Mouse (Mus musculus): ENCODE data around the gene Auts2. TPM values are rescaled to one million over a fixed set of nuclear protein-coding genes. Genes with fewer than 3 reads are reported as not detected.

Auts2 gene
- total RNA-seq, 2 experiments from 2014 or later = 23.5 to 29.5 TPM

DNA sequence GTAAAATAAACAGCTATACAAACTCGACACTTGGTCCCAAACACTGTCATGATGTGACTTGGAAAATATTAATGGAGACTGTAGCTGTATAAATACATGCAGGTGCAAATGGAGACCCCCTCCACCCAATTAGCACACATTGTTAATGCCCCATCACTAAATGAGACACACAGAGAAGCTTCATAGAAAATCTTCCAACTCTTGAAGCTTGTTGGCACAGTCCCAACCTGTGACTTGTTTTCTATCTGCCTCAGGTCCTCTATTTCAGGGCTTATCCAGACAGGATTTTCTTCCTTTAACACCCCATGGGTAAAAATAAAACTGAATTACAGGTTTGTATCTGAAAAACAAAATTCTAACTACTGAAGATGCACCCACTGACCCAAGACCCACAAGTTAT lies 272.2 kb downstream of the Auts2 start:
- no peak for DNase-seq (ENCODE audit: low spot score in 2 of 2)

DNA sequence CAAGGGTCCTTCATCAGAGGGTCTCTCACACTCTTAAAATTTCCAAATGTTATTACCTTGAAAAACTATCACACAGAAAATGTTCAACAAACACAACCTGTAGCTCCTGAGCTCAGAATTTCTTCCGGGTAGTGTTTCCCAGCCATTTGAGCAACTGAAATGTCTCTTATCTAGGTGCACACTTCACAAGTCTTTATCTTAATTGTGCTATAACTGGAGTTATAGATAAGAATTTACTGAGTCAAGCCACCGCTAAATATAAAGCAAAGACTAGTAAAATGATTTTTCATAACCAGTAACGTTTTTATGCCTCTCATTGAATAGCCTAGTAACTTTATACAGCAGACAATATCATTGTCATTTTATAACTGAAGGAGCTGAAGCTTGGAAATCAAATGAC lies 273.1 kb downstream of the Auts2 start:
- DNase-seq (ENCODE audit: low spot score in 2 of 2) = no peak

- no peak for DNase-seq (ENCODE audit: low spot score in 2 of 2)
Measured at GRCm38 (mm10) chr5:132268351-132268967, 274.7 kb downstream of the Auts2 start.

- DNase-seq (ENCODE audit: low spot score in 2 of 2) = no peak
Measured at GRCm38 (mm10) chr5:132265015-132265414, 278.1 kb downstream of the Auts2 start.

DNA sequence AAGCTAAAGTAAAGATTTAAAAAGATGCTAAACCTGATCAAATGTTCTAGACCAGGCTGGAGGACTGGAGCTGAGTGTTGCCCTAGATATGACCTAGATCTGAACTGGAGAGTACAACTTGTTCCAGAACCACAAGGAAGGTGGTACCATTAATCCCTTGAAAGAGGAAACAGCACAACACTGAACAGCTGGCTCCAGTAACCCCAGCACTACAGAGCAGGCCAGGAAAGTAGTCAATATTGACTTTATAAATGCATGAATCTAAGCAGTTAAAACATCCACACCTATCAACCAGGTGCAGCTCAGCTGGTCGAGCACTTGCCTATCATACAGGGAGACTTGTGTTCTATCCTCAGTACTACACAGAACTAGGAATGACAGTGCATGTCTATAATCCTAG lies 281.4 kb downstream of the Auts2 start:
- no peak for DNase-seq (ENCODE audit: low spot score in 2 of 2)

DNA sequence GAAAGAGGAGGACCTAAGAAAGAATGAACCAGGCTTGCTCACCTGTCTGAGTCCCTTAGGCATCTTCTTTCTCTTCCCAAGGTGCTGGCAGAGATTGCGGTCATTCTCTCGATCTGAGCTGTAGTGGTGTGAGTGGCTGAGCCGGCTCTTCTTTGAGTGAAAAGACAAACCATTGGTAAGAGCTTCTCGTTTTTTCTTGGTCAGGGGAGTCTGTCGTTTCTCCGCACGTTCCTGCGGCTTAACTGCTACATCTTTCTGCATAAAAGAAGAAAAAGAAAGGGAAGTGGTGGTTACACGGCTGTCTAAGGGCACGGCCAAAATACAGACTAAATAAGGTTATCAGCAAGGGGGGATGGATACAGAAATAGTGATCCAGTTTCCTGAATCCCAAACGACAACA lies 284.3 kb downstream of the Auts2 start:
- DNase-seq (ENCODE audit: low spot score in 2 of 2) = no peak

- no peak for DNase-seq (ENCODE audit: low spot score in 2 of 2)
Measured at GRCm38 (mm10) chr5:132255579-132255978, 287.6 kb downstream of the Auts2 start.

DNA sequence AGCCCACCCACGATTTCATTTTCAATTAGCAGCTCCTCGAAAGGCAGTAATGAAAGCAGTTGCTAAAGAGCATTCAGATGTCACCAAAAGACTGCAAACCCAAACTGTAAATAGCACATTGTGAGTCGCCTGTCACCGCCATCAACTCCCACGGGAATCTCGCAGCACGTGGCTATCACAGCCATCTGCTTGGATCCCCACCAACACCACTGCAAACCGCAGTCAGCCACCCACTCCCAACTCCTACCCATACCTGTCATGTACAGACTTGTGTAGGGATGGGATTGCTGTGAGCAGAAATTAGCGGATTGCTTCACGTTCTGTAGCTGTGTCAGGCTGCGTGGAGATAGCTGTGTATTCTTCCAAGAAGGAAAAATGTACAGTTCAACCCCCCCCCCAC lies 293.6 kb downstream of the Auts2 start:
- no peak for DNase-seq (ENCODE audit: low spot score in 2 of 2)

DNA sequence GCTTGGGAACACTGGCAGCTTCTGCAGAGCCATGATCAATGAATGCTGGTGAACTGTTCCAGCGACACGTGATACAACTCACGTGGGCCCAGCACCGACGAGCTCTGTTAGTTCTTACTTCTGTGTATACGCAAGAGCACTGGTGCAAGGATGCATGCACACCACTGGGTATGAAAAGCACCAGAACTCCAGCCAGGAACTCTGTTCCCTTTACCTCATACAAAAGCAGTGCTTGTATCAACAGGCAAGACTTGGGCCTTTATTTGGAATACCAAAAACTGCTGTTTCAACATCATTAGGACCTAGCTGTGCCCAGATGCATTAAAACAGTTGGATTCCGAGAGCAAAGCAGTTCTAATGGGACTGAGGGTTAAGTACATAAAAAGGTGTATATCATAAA lies 295.1 kb downstream of the Auts2 start:
- no peak for DNase-seq (ENCODE audit: low spot score in 2 of 2)

DNA sequence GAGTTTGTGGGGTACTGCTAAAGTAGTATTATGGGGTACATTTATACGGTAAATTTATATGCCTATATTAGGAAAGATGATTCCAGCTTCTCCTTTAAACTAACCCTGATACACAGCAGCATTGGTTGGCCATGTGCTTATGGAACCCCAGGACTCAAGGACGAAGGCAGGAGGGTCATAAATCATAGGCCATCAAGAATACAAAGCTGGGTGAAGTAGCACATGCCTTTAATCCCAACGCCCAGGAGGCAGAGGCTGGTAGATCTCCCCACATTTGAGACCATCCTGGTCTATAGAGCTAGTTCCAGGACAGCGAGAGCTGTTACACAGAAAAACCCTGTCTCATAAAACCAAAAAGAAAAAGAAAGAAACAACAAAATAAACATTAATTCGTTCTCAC lies 307.7 kb downstream of the Auts2 start:
- DNase-seq (ENCODE audit: low spot score in 2 of 2) = no peak

GRCm38 (mm10) chr5:132234471-132234870 lies 308.7 kb downstream of the Auts2 start:
- no peak for DNase-seq (ENCODE audit: low spot score in 2 of 2)

DNA sequence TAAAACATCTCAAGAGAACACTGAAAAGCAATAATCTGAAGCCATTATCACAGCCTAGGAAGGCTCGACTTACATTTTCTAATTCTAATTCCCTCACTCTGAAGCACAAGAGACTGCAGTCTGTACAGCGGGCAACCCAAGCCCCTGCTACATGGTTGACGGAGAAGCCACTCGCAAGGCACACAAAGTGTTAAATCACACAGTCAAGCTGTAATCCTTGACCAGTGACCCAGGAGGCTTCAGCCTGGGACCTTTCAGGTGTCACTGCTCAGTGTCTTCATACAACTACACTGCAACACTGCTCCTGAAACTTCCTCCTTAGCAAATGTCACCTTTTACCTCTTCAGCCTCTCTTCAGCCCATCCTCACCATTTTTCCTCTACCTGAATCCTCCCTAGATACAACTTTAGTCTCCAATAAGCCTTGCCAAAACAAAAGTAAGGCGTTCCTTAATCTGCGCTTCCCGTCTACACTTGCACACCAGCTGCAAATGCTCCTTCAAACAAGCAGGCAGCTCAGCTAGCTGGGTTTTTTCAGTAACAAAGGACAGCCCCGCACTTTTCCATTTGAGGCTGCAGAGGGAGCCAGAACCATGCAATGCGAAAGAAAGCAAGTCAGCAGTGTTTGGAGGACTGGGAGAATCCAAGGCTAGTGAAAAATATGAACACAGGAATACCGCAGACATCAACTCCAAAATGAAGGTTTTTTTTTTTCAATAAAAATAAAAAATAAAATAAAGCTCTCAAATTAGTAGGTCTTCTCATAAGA lies 311.7 kb downstream of the Auts2 start:
- peak; percentile 37 to 39 for DNase-seq (ENCODE audit: low spot score in 2 of 2)

DNA sequence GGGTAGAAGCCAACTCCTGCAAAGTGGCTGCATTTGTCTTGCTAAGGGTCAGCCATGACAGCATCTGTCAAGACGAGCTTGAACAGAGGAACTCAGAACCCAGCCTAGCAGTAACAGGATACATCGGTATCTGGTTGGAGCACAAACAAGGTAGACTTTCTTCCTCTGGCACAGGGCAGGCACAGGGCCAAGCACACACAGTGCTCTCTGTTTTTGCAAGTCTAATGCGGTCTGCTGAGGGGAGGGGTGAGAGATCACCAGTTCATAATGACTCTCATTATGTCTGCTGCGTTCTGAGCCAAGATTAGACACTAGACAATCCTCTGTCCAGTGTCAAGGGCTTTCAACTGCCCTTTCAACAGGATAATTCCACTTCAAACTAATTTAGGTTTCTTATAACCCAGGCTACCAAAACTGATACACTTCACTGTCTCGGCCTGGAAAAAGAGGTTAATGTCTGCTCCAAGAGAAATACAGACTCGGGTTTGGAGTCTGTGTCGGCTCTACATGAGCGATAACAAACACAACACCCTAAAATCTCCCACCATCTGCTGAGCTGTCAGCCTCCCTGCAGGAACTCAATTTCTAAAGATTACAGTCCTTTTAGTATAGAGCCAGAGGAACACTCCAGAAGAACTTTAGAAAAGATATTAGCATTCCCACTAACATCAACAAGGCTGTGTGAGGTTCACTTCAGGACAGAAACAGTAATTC lies 313.3 kb downstream of the Auts2 start:
- DNase-seq (ENCODE audit: low spot score in 2 of 2) = peak in 1 of 2 experiments; percentile 12

GRCm38 (mm10) chr5:132229023-132229422 lies 314.1 kb downstream of the Auts2 start:
- DNase-seq (ENCODE audit: low spot score in 2 of 2) = no peak

GRCm38 (mm10) chr5:132220376-132220930 lies 322.7 kb downstream of the Auts2 start:
- DNase-seq (ENCODE audit: low spot score in 2 of 2) = no peak

GRCm38 (mm10) chr5:132216143-132216542 lies 327.0 kb downstream of the Auts2 start:
- no peak for DNase-seq (ENCODE audit: low spot score in 2 of 2)

GRCm38 (mm10) chr5:132212446-132212845 lies 330.7 kb downstream of the Auts2 start:
- DNase-seq (ENCODE audit: low spot score in 2 of 2) = no peak

DNA sequence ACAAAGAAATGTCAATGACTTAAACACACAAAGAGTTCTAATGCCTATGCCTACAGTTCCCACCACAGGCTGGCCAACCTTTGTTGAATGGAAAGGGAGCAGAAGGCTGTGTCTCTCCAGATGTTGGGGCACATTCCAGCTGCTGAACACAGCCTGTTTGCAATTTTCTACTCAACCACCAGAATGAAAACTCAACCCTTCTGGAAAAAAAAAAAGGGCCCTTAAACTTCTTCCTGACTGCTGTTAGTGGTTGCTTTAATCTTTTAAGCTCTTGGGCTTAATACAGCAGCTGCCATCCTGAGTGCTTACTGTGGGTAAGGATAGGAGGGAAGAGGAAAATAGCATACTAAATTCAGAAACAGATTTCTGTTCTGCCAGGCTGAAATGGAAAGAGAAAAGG lies 333.4 kb downstream of the Auts2 start:
- DNase-seq (ENCODE audit: low spot score in 2 of 2) = no peak

DNA sequence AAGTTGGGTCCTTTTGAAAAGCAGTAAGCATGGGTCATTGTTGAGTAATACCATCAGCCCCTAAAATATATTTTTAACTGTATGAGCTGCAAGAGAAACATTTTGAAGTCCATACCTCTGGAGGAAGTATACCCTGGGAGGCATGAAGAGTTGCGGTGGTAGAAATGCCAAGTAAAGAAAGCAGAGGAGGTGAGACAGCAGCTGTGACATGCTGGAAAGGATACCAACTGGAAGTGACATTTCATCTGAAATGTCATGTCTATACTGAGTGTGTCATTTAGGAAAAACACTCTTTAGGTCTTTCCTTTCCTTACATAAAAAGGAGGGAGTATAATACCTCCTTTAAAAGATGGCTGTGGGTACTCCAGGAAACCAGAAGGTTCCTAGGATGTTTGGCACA lies 336.9 kb downstream of the Auts2 start:
- no peak for DNase-seq (ENCODE audit: low spot score in 2 of 2)

DNA sequence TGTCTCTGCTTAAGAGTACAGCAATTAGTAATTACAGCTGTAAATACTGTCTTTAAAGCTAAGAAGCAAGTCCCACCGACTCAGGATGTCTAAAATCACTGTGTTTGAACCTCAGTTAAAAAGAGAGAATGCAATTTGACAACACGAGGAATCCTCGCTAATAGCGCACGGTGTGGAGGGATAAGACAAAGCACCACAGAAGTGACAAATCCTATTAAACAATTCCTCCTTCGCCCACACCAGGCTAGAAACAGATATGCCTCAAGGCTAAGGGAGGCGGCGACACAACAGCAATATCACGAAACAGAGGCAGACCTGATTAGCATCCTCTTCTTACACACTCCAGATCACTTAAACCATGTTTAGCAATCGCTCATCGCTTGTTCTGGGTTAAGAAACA lies 339.3 kb downstream of the Auts2 start:
- DNase-seq (ENCODE audit: low spot score in 2 of 2) = no peak

GRCm38 (mm10) chr5:132201077-132201645 lies 342.0 kb downstream of the Auts2 start:
- no peak for DNase-seq (ENCODE audit: low spot score in 2 of 2)

GRCm38 (mm10) chr5:132200595-132200994 lies 342.5 kb downstream of the Auts2 start:
- DNase-seq (ENCODE audit: low spot score in 2 of 2) = no peak

All from adrenal gland, adult 18-20 months (tissue).